Mouse (Mus musculus): Measurements from ENCODE around the gene Kifc1.

The Kifc1 gene

DNA sequence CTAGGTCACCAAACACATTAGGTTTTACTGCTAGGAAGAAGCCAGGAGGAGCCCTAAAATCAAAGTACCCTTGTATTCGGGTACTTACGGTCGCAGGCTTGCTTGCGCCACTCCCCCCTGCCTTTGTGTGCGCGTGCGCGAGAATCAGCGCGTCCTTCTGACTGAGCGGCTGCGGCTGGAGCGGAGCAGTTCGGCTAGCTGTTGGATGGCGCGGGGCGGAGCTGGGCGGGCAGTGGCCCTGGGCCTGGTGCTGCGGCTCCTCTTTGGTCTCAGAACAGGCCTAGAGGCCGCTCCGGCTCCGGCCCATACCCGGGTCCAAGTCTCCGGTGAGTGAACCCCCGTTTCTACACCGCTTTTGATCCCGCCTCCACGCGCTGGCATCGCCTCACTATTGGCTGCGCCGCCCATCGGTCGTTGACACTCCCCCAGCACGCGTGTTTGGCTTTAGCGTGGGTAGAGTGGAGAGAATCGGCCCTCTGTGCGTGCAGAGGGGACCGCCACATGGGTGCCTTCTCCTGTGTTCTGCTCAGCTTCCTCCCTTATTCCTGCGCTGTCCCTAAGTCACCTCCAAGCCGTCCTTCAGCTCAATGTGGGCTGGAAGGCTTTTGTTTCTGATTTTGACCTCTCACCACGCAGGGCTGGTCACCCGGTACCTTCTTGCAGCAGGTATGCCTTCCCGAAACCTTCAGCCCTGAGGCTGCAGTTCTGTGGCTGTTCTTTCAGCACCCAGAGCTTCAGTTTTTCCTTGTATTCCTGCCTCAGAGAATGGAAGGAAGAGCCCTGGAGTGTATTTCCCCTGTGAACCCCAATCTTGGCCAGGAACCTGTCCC lies 47.3 kb downstream of the Kifc1 start, which contains the start of gene Cd320:
Gene Cd320, plus strand, starts transcription at position 126 of the 830 bp plus-strand sequence.
- peak; percentile 82 to 91 for DNase-seq

DNA sequence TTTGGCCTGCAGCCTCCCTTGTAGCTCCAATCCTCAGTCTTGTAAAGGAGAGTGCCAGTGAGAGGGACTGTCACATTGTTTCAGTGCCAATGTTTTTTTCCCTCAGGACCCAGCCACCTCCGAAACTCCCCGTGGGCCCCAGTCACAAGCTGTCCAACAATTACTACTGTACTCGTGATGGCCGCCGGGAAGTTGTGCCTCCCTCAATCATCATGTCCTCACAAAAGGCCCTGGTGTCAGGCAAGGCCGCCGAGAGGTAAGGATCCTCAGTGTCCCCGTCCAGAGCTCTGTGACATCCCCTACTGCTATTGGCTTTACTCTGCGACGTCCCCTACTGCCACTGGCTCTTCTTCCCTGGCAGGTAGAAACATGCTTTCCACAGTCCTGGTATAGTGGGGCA lies 60.9 kb downstream of the Kifc1 start:
- DNase-seq: no peak

GRCm38 (mm10) chr17:33828892-33829291 lies 61.6 kb downstream of the Kifc1 start:
- DNase-seq: no peak

- DNase-seq: peak in 1 of 2 experiments; percentile 50
Measured at GRCm38 (mm10) chr17:33826850-33827249, 63.6 kb downstream of the Kifc1 start.

All from spleen, adult 18-20 months (tissue).